Mouse (Mus musculus): ENCODE data around the gene Iars. TPM values are rescaled to one million over a fixed set of nuclear protein-coding genes. Genes with fewer than 3 reads are reported as not detected.

Iars gene
- polyA plus RNA-seq, 1 experiment = 16.7 TPM

DNA sequence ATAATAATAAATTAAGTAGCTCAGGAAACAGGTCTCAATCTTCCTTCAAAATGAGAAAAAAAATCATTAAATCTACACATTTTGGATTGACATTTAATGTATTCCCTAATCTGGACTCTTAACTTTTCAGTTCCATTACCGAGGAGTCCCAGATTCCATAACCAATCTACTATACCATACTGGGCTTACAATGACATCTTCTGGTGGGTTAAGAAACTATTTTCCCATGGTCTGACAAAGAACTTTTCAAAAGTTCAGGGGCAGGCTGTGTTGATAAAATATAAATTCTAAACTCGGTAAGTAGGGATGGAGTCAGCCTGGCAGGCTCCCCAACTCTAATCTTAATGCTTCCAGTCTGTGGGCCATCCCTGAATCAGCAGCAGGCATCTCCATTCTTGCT lies 30.8 kb upstream of the Iars start:
- TF ChIP-seq POLR2A (IDR thresholded peaks at IDR 0.05; ENCODE audit: control insufficient read depth, low read depth, low read length) = no peak
- H3K27ac ChIP-seq (ENCODE audit: control insufficient read depth, insufficient read depth, low read depth, low read length) = no peak overlapping the region
- no peaks in the 10 kb centered on the region; the same call in 1 of the 2 replicates for H3K4me1 ChIP-seq (ENCODE audit: control insufficient read depth, insufficient read depth, low read length)
- no peaks in the 10 kb centered on the region for H3K27me3 ChIP-seq (ENCODE audit: control insufficient read depth, insufficient read depth, low read length)
- H3K4me3 ChIP-seq (ENCODE audit: control insufficient read depth, low read depth, low read length) = peak overlapping the region; percentile 71
- H3K36me3 ChIP-seq (ENCODE audit: control insufficient read depth, insufficient read depth, low read length) = peaks cover 3% of the 10 kb centered on the region

DNA sequence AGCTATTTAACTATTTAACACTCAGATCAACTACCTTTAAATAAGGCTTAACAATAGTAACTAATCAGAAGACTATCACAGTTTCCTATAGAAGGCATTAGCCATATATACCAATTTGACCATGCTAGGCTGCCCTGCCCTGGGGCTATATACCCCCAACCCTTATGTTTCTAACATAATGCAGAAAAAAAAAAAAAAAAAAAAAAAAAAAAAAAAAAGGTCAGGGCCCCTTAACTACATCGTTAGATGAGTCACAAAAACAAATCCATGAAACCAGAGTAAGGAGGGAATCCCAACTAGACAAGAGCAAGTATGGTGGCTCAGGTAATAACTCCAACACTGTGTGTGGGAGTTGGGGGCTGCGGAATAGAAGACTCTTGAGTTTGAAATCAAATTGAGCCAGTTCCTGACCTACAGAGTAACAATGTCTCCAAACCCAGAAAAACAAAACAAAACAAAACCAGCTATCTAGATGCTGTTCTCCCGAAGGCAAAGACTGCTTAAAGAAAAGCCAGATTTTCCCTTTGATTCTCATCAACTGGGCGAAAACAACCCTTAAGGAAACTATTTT lies 30.0 kb upstream of the Iars start:
- Histone ChIP-seq H3K4me3 (ENCODE audit: control insufficient read depth, low read depth, low read length) (peak overlapping the region; percentile 97), H3K27me3 (ENCODE audit: control insufficient read depth, insufficient read depth, low read length) (no peaks in the 10 kb centered on the region), H3K27ac (ENCODE audit: control insufficient read depth, insufficient read depth, low read depth, low read length) (peak overlapping the region; percentile 97), H3K4me1 (ENCODE audit: control insufficient read depth, insufficient read depth, low read length) (no peaks in the 10 kb centered on the region; the same call in 1 of the 2 replicates), H3K36me3 (ENCODE audit: control insufficient read depth, insufficient read depth, low read length) (peaks cover 4% of the 10 kb centered on the region)
- TF ChIP-seq POLR2A (IDR thresholded peaks at IDR 0.05; ENCODE audit: control insufficient read depth, low read depth, low read length) (no peak), CTCF (IDR thresholded peaks at IDR 0.05; ENCODE audit: control insufficient read depth, insufficient read depth, insufficient replicate concordance, low read depth, low read length) (no peak)

DNA sequence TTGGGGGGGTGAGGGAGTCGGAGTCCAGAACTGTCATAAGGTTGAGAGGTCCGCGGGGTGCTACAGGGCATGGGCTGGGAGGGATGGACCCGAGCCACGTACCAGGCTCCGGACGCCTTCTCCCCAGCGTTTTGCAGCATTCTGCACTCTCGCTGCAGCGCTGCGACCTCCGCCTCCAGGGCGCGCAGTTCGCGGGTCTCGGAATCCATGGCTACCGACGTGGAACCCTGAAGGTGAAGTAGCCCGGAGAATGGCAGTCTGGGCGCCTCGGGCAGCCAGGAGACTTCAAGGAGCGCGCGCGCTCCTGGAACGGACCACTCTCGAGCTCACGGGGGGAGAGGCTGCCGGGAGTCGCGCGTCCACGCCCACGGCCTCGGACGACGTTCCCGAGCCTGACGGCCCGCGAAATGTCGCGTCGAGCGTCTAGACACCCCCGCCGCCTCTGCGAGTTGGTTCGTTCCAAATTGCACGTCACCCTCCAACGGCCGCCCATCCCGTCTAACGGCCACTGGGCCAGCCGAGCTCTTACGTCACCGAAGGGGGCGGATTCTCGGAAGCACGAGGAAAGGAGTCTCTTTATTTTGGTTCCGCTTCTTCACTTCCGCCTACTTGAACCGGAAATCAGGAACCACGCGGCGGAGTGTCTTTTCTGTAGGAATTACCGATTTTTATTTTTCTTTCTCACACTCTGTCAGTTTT lies 29.3 kb upstream of the Iars start, which contains the start of the genes Cenpp and Nol8:
TSS of gene Cenpp (minus strand) at position 305 of the 699 bp plus-strand sequence.
TSS of gene Nol8 (plus strand) at position 598 of the 699 bp plus-strand sequence.
- Histone ChIP-seq H3K27ac (ENCODE audit: control insufficient read depth, insufficient read depth, low read depth, low read length) (peak within 1 kb of the TSS; percentile 97), H3K4me3 (ENCODE audit: control insufficient read depth, low read depth, low read length) (peak within 1 kb of the TSS; percentile 97), H3K27me3 (ENCODE audit: control insufficient read depth, insufficient read depth, low read length) (no peaks in the 10 kb centered on the region), H3K36me3 (ENCODE audit: control insufficient read depth, insufficient read depth, low read length) (peaks cover 7% of the 10 kb centered on the region), H3K4me1 (ENCODE audit: control insufficient read depth, insufficient read depth, low read length) (no peaks in the 10 kb centered on the region; the same call in 1 of the 2 replicates)
- TF ChIP-seq POLR2A (IDR thresholded peaks at IDR 0.05; ENCODE audit: control insufficient read depth, low read depth, low read length) = peak; percentile 65
- TF ChIP-seq CTCF (IDR thresholded peaks at IDR 0.05; ENCODE audit: control insufficient read depth, insufficient read depth, insufficient replicate concordance, low read depth, low read length) = no peak

DNA sequence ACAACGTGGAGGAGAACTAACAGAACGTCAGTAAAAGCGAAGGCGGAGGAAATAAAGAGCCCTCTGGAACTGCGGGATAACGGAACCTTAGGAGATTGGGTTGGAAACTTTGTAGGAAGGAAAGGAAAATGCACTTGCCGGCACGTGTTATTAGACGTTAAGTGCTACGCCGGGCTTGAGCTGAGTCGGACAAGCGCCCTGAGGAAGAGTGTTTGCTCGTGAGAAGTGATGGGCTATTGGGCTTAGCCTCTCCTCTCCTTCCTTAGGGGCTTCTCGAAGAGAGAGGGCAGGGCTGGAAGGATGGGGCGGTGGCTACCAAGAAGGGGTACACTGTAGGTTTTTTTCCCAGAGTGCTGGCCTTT lies 28.7 kb upstream of the Iars start:
- H3K4me3 ChIP-seq (ENCODE audit: control insufficient read depth, low read depth, low read length) = peak overlapping the region; percentile 97
- peaks cover 7% of the 10 kb centered on the region for H3K36me3 ChIP-seq (ENCODE audit: control insufficient read depth, insufficient read depth, low read length)
- TF ChIP-seq POLR2A (IDR thresholded peaks at IDR 0.05; ENCODE audit: control insufficient read depth, low read depth, low read length) = peak; percentile 89
- no peak for TF ChIP-seq CTCF (IDR thresholded peaks at IDR 0.05; ENCODE audit: control insufficient read depth, insufficient read depth, insufficient replicate concordance, low read depth, low read length)
- no peaks in the 10 kb centered on the region; the same call in 1 of the 2 replicates for H3K4me1 ChIP-seq (ENCODE audit: control insufficient read depth, insufficient read depth, low read length)
- no peaks in the 10 kb centered on the region for H3K27me3 ChIP-seq (ENCODE audit: control insufficient read depth, insufficient read depth, low read length)
- H3K27ac ChIP-seq (ENCODE audit: control insufficient read depth, insufficient read depth, low read depth, low read length) = peak overlapping the region; percentile 94

DNA sequence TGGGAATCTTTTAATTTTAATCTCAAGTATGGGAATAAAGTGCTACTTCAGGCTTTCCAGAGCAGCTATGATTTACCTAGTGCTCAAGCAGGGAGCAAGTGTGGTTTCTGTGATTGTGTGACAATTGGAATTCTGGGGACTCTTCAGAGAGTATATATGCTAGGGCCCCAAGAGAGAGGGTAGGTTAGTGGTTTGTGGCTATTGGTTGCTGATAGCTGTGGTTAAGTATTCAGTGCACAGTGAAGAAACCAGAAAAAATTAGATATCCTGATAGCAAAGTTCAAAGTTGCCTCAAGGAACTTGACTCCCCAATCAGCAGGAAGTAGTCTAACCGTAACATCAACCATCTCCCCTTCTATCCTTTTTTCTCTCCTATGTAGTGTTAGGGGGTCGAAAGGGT lies 4.1 kb upstream of the Iars start:
- H3K27me3 ChIP-seq (ENCODE audit: control insufficient read depth, insufficient read depth, low read length) = no peaks in the 10 kb centered on the region
- no peak for TF ChIP-seq CTCF (IDR thresholded peaks at IDR 0.05; ENCODE audit: control insufficient read depth, insufficient read depth, insufficient replicate concordance, low read depth, low read length)
- no peak for TF ChIP-seq POLR2A (IDR thresholded peaks at IDR 0.05; ENCODE audit: control insufficient read depth, low read depth, low read length)
- H3K4me3 ChIP-seq (ENCODE audit: control insufficient read depth, low read depth, low read length) = no peak overlapping the region
- no peaks in the 10 kb centered on the region for H3K4me1 ChIP-seq (ENCODE audit: control insufficient read depth, insufficient read depth, low read length)
- H3K27ac ChIP-seq (ENCODE audit: control insufficient read depth, insufficient read depth, low read depth, low read length) = no peak overlapping the region
- no peaks in the 10 kb centered on the region for H3K36me3 ChIP-seq (ENCODE audit: control insufficient read depth, insufficient read depth, low read length)

DNA sequence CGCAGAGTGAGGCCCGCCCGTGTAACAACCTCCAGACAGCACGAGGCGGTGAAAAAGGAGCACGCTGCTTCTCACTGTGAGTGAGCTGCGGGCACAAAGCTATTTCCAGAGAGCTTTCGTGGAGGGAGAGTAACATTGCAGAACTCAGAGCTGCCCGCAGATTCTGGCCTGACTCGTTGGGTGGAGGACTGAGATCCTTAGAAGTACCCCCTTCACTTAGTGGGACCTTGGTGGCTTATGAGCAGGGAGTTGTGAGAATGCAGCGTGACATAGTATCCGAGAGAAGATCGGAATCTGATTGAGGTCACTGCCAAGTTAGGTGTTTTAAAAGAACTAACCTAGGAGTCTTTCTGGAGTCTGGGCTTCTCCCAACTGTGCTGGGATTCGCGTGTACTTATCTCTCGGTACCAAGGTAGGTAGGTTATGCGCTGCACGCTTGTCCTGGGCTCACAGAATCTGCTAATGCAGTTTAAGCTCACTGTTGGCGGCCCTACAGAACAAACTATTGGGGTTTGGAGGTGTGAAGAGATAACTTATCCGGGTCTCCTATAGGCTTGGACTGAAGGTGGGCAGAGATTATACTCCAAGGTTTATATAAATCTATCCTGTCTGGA lies 440 bp downstream of the Iars start:
- no peaks in the 10 kb centered on the region for H3K4me1 ChIP-seq (ENCODE audit: control insufficient read depth, insufficient read depth, low read length)
- TF ChIP-seq CTCF (IDR thresholded peaks at IDR 0.05; ENCODE audit: control insufficient read depth, insufficient read depth, insufficient replicate concordance, low read depth, low read length) = no peak
- no peak for TF ChIP-seq POLR2A (IDR thresholded peaks at IDR 0.05; ENCODE audit: control insufficient read depth, low read depth, low read length)
- H3K4me3 ChIP-seq (ENCODE audit: control insufficient read depth, low read depth, low read length) = peak overlapping the region; percentile 85
- H3K27ac ChIP-seq (ENCODE audit: control insufficient read depth, insufficient read depth, low read depth, low read length) = 0 out of 2 replicates have a peak overlapping the region, but pooled peaks have one; percentile 5
- H3K27me3 ChIP-seq (ENCODE audit: control insufficient read depth, insufficient read depth, low read length) = no peaks in the 10 kb centered on the region
- no peaks in the 10 kb centered on the region for H3K36me3 ChIP-seq (ENCODE audit: control insufficient read depth, insufficient read depth, low read length)

DNA sequence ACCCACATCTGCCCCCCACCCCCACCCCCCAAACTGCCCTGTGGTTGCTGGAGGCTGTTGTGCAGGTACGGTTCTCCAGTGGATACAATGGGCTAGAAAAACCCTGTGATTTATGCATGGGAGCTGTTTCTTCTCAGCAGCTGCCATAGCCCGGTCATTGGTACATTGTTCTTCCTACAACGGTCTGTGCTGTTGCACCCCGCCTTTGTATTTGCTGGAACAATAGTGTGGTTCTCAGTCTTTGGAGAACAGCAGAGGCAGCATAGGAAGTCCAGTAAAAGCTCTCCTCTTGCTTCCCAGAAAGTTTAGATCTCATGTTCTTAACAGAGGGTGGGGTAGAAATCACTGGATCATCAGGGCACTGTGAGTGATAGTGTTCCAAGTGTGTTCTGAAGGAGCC lies 2.4 kb downstream of the Iars start:
- TF ChIP-seq CTCF (IDR thresholded peaks at IDR 0.05; ENCODE audit: control insufficient read depth, insufficient read depth, insufficient replicate concordance, low read depth, low read length) = no peak
- no peak for TF ChIP-seq POLR2A (IDR thresholded peaks at IDR 0.05; ENCODE audit: control insufficient read depth, low read depth, low read length)
- H3K4me3 ChIP-seq (ENCODE audit: control insufficient read depth, low read depth, low read length) = no peak overlapping the region

More for the DNA sequence above, 2.4 kb downstream of the Iars start:
- H3K36me3 ChIP-seq (ENCODE audit: control insufficient read depth, insufficient read depth, low read length) = no peaks in the 10 kb centered on the region
- no peaks in the 10 kb centered on the region for H3K4me1 ChIP-seq (ENCODE audit: control insufficient read depth, insufficient read depth, low read length)
- no peak overlapping the region for H3K27ac ChIP-seq (ENCODE audit: control insufficient read depth, insufficient read depth, low read depth, low read length)
- no peaks in the 10 kb centered on the region for H3K27me3 ChIP-seq (ENCODE audit: control insufficient read depth, insufficient read depth, low read length)
